9 mouse cellular contexts compared by ENCODE assay signal in genomic region chr3:68717346-68717745, GRCm38 (mm10). TPM values are rescaled to one million over a fixed set of nuclear protein-coding genes. Genes with fewer than 3 reads are reported as not detected.
DNase-seq lines count a peak whose midpoint lies in the region; ATAC-seq lines count a peak whose summit lies in the region.
"Not testable (repeated sequence)": the region's sequence is repeated elsewhere in the genome, so short reads cannot be mapped to it uniquely, and the experiment has no call there.
"Had no signal": no experiment of that assay in that cellular context is flagged by ENCODE, and none has a peak within 500 bp of the region (broad histone marks: within the 10 kb centered on the region; RNA-seq: fewer than 3 reads in every experiment).

No protein-coding gene starts in this region.

- H3K27ac ChIP-seq in forebrain, embryonic 13.5 days, result not testable (repeated sequence)

- peak; percentile 54 for DNase-seq in MEL-GATA-1-ER (ENCODE audit: extremely low read depth, low read depth)
- peak; percentile 51 for DNase-seq in c-Kit-positive CD71-positive TER-119-negative erythroid progenitor cells, embryonic 14.5 days (ENCODE audit: low read depth)
- DNase-seq in heart, postnatal 4 days, result peak; percentile 71
- peak; percentile 52 for DNase-seq in layer of hippocampus, adult 9-11 months
- DNase-seq in lung, postnatal 25 days (ENCODE audit: low spot score), result peak; percentile 56
- DNase-seq in right cerebral cortex, postnatal 10 days (ENCODE audit: low spot score in 2 of 2), result peak; percentile 59 to 75
- peak; percentile 81 for DNase-seq in thymus, postnatal 4 days

- H3K4me3 ChIP-seq in forebrain, embryonic 13.5 days, result not testable (repeated sequence)

- H3K4me1 ChIP-seq in forebrain, embryonic 13.5 days, result not testable (repeated sequence)

- H3K9ac ChIP-seq in forebrain, embryonic 13.5 days, result not testable (repeated sequence)

- H3K36me3 ChIP-seq in forebrain, embryonic 13.5 days (ENCODE audit: poor library complexity, severe bottlenecking), result not testable (repeated sequence)

- peak; percentile 42; the same call in 1 of the 2 replicates for ATAC-seq in forebrain, embryonic 13.5 days

- H3K4me2 ChIP-seq in forebrain, embryonic 13.5 days, result not testable (repeated sequence)

- H3K9me3 ChIP-seq in forebrain, embryonic 13.5 days (replicated peaks), result not testable (repeated sequence)

- not testable (repeated sequence) for H3K27me3 ChIP-seq in forebrain, embryonic 13.5 days

- 35% methylated on average over 5 of the region's 5 CpGs for WGBS in forebrain, embryonic 13.5 days

RNA-seq across cellular contexts. Expression of gene Il12a, which starts 26.9 kb away (rescaled TPM):
- 0.13 TPM in 1 of 2 replicates, not detected in the other for polyA plus RNA-seq in forebrain, embryonic 13.5 days (2015; fragmentation: Nextera tagmentation; extraction: Ambion mirVana)
- total RNA-seq in heart, postnatal 4 days (2021), result under 1 TPM in 1 of 2 experiments, not detected in 1; 0.20 TPM
- polyA plus RNA-seq: embryonic facial prominence, embryonic 10.5 days had no signal
